Mouse (Mus musculus) spleen, postnatal 36 days (tissue): ENCODE data around the gene Mreg.
"Not testable (repeated sequence)": the region's sequence is repeated elsewhere in the genome, so short reads cannot be mapped to it uniquely, and the experiment has no call there.

Source experiments
- DNase-seq, 2 experiments: peaks; one replicate each; pipeline ENCODE4 v3.0.0; 2022; ENCODE audit warnings: low spot score in 2 of 2, mixed read lengths in 1 of 2

Mreg gene

GRCm38 (mm10) chr1:72211701-72212699 lies at the start of gene Mreg:
Gene Mreg (minus strand): TSS chr1:72212307.
- DNase-seq = peak; percentile 35 to 38

- no peak for DNase-seq
Observed at GRCm38 (mm10) chr1:72256381-72257256, 44.5 kb upstream of the Mreg start.

- DNase-seq = no peak
Observed at GRCm38 (mm10) chr1:72255854-72256175, 43.7 kb upstream of the Mreg start.

- DNase-seq = peak; percentile 54 to 69
Observed at GRCm38 (mm10) chr1:72255062-72255853, 43.2 kb upstream of the Mreg start.

- peak; percentile 80 to 87 for DNase-seq
Observed at GRCm38 (mm10) chr1:72254545-72255061, 42.5 kb upstream of the Mreg start.

GRCm38 (mm10) chr1:72253881-72254491 lies 41.9 kb upstream of the Mreg start:
- DNase-seq = peak in 1 of 2 experiments; percentile 11

- no peak for DNase-seq
Observed at GRCm38 (mm10) chr1:72251806-72252205, 39.7 kb upstream of the Mreg start.

- DNase-seq = not testable (repeated sequence)
Observed at GRCm38 (mm10) chr1:72248226-72248737, 36.2 kb upstream of the Mreg start.

- DNase-seq = peak in 1 of 2 experiments; percentile 44
Observed at GRCm38 (mm10) chr1:72244317-72245036, 32.4 kb upstream of the Mreg start.

- DNase-seq = peak; percentile 94 to 97
Observed at GRCm38 (mm10) chr1:72243656-72244316, 31.7 kb upstream of the Mreg start.

GRCm38 (mm10) chr1:72242581-72243143 lies 30.6 kb upstream of the Mreg start:
- no peak for DNase-seq

GRCm38 (mm10) chr1:72239113-72239512 lies 27.0 kb upstream of the Mreg start:
- DNase-seq = not testable (repeated sequence)

GRCm38 (mm10) chr1:72238016-72238580 lies 26.0 kb upstream of the Mreg start:
- no peak for DNase-seq

- peak; percentile 46 to 69 for DNase-seq
Observed at GRCm38 (mm10) chr1:72237007-72237775, 25.1 kb upstream of the Mreg start.

- peak; percentile 51 to 53 for DNase-seq
Observed at GRCm38 (mm10) chr1:72236363-72237006, 24.4 kb upstream of the Mreg start.

- not testable (repeated sequence) for DNase-seq
Observed at GRCm38 (mm10) chr1:72232592-72232991, 20.5 kb upstream of the Mreg start.

- DNase-seq = no peak
Observed at GRCm38 (mm10) chr1:72228974-72229373, 16.9 kb upstream of the Mreg start.
